Mouse (Mus musculus) brain, embryonic 18.5 days (tissue): ENCODE data around the gene Olfr106-ps.

Experiments
- DNase-seq: peaks from one replicate; pipeline ENCODE4 v3.0.0-alpha.2; 2012; ENCODE audit warnings: low read depth, low spot score

Olfr106-ps gene

DNA sequence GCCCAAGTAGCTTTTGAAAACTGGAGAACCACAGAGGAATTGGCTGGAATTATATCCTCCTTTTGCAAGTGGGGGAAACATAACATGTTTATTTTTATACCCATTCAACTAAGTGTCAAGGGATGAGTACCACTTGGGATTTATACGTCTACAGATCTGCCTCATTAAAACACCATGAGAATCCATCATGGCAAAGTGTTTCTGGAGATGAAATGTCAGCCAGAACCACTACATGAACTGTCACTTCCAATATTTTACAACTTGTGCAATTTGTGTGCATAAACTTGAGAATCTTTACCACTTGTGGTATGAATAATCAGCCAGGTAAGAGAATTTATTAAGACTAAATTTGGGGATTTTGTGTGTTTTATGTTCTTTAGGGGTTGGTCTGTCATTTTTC lies at the start of gene Olfr106-ps:
Gene Olfr106-ps, plus strand, starts transcription at position 301 of the 400 bp plus-strand sequence.
- no peak for DNase-seq

DNA sequence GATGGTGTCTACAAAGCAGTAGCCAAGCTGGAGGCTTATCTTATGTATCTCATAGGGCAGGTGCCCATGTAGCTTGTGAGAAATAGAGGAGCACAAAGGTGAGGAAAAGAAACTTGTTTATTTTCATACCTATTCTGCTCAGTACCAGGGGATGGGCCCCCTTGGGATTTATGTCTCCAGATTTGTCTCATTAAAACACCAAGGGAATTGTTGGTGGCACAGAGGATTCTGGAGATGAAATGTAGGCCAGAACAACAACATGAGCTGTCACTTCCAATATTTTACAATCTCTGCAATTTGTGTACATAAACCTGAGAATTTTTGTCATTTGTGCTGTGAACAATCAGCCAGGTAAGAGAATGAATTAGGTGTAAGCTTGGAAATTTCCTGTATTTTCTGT lies 30.9 kb upstream of the Olfr106-ps start, which contains the start of gene Olfr104-ps:
Gene Olfr104-ps, plus strand, starts transcription at position 301 of the 400 bp plus-strand sequence.
- no peak for DNase-seq

DNA sequence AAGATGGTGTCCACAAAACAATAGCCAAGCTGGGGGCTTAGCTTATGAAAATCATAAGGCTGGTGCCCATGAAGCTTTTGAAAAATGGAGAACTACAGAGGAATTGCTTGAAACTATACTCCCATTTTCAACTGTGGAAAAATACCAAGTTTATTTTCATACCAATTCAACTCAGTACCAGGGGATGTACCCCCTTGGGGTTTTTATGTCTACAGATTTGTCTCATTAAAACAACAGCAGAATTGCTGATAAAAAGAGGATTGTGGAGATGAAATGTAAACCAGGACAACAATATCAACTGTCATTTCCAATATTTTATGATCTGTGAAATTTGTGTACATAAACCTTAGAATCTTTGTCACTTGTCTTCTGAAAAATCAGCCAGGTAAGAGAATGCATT lies 11.5 kb upstream of the Olfr106-ps start, which contains the start of gene Olfr105-ps:
Gene Olfr105-ps, plus strand, starts transcription at position 301 of the 400 bp plus-strand sequence.
- no peak for DNase-seq

DNA sequence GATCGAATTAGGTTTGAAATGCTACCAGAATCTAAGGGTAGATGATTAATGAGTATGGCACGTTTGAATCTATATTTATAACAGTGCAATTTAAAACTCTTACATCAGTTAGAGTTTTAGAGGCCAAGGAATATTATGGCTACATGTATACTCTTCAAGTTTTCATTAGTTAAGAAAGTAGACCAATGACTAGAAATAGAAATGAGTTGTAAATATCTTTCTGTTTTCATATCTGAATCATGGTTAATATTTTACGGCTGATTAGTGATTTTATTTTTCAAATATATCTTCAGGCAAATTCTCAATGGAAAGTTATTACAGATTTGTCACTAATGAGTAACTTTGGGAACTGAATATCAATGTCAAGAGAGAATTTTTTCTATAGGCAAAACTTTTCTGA lies 8.7 kb downstream of the Olfr106-ps start, which contains the start of gene Olfr107:
Gene Olfr107, plus strand, starts transcription at position 301 of the 400 bp plus-strand sequence.
- DNase-seq = no peak

DNA sequence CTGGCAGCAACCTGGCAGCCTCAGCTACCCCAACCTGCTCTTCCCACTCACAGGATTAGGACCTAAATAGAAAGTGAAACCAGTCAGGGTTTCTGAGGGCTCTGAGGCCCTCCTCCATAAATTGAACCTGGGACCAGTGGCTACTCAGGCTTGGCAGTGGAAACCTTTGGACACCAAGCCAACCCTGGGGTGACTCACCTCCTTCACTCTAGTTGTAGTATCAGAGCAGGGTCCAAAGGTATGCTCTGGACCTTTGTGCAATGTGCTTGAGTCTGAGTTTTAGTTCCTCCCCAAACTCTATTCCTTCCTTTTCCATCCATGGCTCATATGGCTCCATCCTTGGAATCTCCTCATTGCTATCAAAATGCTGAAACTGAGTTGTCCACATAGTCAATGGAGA lies 23.2 kb downstream of the Olfr106-ps start:
- no peak for DNase-seq

DNA sequence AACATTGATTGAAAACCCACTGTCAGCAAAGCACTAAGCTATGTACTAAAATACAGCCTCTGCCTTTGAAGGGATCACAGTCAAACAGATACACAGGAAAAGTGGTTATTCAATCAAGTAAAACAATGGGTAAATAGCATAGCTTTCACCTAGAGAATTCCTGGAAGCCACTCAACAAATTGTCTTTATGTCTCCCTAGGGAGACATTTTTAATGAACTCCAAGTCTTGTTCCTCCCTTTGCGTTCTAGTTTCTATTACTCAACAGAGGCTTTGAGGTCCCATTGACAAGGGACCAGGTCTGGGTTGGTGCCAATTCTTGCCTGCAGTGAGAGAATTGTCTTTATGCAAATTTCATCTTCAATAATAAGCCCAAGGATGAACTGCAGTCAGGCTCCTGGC lies 55.0 kb downstream of the Olfr106-ps start, which contains the start of gene Olfr108:
Gene Olfr108, plus strand, starts transcription at position 301 of the 400 bp plus-strand sequence.
- no peak for DNase-seq
